Mouse (Mus musculus) lung, embryonic 14.5 days (tissue): ENCODE measurements around the gene Yjefn3. TPM values are rescaled to one million over a fixed set of nuclear protein-coding genes. Genes with fewer than 3 reads are reported as not detected.

Source experiments
- ATAC-seq: fragments of 200-750 bp; cut with Nextera tagmentation; 2 replicates; pipeline ENCODE4 v1.8.0; 2017; ENCODE audit warnings: mild to moderate bottlenecking, moderate TSS enrichment, moderate library complexity; ENCODE audit not compliant: insufficient read depth
- DNase-seq: peaks from one replicate; pipeline ENCODE4 v3.0.0-alpha.2; 2015
- H3K27ac ChIP-seq: fragments of 300-500 bp; sonication (generic); 2 replicates; pipeline ENCODE4 v1.5.1; 2014; ENCODE audit warnings: low read depth, mild to moderate bottlenecking, moderate library complexity
- H3K27me3 ChIP-seq: fragments of 300-500 bp; sonication (generic); 2 replicates; pipeline ENCODE4 v1.6.1; 2014; ENCODE audit warnings: low read length, control low read depth; ENCODE audit not compliant: insufficient read depth
- H3K36me3 ChIP-seq: fragments of 300-500 bp; sonication (generic); 2 replicates; pipeline ENCODE4 v1.6.1; 2014; ENCODE audit warnings: control low read depth; ENCODE audit not compliant: insufficient read depth
- H3K4me1 ChIP-seq: fragments of 300-500 bp; sonication (generic); 2 replicates; pipeline ENCODE4 v1.6.1; 2014; ENCODE audit warnings: antibody characterized with exemption, control low read depth; ENCODE audit not compliant: insufficient read depth
- H3K4me2 ChIP-seq: fragments of 300-500 bp; sonication (generic); 2 replicates; pipeline ENCODE4 v1.6.1; 2014; ENCODE audit warnings: mild to moderate bottlenecking
- H3K4me3 ChIP-seq: fragments of 300-500 bp; sonication (generic); 2 replicates; pipeline ENCODE4 v1.5.1; 2014; ENCODE audit warnings: low read depth, low read length
- H3K9ac ChIP-seq: fragments of 300-500 bp; sonication (generic); 2 replicates; pipeline ENCODE4 v1.6.1; 2014
- H3K9me3 ChIP-seq: fragments of 300-500 bp; sonication (generic); 2 replicates; pipeline ENCODE4 v1.6.1; 2016; ENCODE audit warnings: low read depth, low read length, control low read depth
- CTCF ChIP-seq: IDR thresholded peaks from 2 replicates; pipeline ENCODE4 v1.5.1; 2016; ENCODE audit warnings: antibody characterized with exemption, low read depth
- WGBS: fragments of 180-500 bp; shearing (Covaris S2); extraction: QIAGEN DNeasy Blood & Tissue Kit; methylation state at CpG from one replicate; pipeline ENCODE4 v1.1.7; 2014; 5-methylcytosine and 5-hydroxymethylcytosine counted together
- polyA plus RNA-seq: library from polyadenylated mRNA; unstranded; fragments of >200 nt; fragmentation: Nextera tagmentation; extraction: Ambion mirVana; gene quantifications from 2 replicates; pipeline ENCODE4 v1.2.1, GENCODE M21; 2014

Gene Yjefn3
- polyA plus RNA-seq, 1 experiment from 2014 or later: 4.3 TPM

GRCm38 (mm10) chr8:69887289-69888243, 14.9 kb downstream of the Yjefn3 start, which contains the start of gene Cilp2:
Gene Cilp2 (minus strand): TSS chr8:69887687.
- Histone ChIP-seq H3K4me3 (peak within 1 kb of the TSS; percentile 29), H3K9me3 (no peaks in the 10 kb centered on the region), H3K9ac (no peak within 1 kb of the TSS), H3K27ac (no peak within 1 kb of the TSS), H3K36me3 (no peaks in the 10 kb centered on the region), H3K27me3 (peaks cover 84% of the 10 kb centered on the region), H3K4me2 (peak within 1 kb of the TSS; percentile 53), H3K4me1 (no peaks in the 10 kb centered on the region)
- ATAC-seq (peak; percentile 22; the same call in 1 of the 2 replicates), DNase-seq (peak; percentile 42)
- TF ChIP-seq CTCF: no peak
- WGBS: under 1% methylated on average over 59 of the region's 60 CpGs

DNA sequence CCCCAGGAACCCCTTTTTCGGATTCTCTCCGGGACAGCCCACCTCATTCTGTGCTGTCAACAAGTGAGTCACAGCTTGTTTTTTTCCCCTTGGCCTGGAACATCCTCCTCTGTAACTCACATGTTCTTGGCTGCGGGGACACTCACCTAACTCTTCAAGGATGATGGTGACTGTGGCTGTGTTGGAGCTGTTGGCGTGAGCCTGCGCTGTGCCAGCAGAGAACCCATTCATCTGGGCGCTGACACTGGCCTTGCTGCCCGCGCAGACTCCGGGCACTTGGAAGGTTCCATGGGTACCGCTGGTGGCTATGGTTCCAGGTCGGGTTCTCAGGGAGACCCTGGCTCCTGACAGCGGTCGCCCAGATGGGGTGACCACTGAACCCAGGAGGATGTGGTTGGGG, 18.4 kb downstream of the Yjefn3 start:
- Histone ChIP-seq H3K4me2 (no peak overlapping the region), H3K9me3 (no peaks in the 10 kb centered on the region; the same call in 1 of the 2 replicates), H3K4me1 (no peaks in the 10 kb centered on the region), H3K9ac (no peak overlapping the region), H3K27me3 (peaks cover 100% of the 10 kb centered on the region), H3K4me3 (no peak overlapping the region), H3K36me3 (no peaks in the 10 kb centered on the region), H3K27ac (no peak overlapping the region)
- TF ChIP-seq CTCF: no peak
- WGBS: 55% methylated on average over 13 of the region's 13 CpGs
- ATAC-seq (no peak), DNase-seq (no peak)

DNA sequence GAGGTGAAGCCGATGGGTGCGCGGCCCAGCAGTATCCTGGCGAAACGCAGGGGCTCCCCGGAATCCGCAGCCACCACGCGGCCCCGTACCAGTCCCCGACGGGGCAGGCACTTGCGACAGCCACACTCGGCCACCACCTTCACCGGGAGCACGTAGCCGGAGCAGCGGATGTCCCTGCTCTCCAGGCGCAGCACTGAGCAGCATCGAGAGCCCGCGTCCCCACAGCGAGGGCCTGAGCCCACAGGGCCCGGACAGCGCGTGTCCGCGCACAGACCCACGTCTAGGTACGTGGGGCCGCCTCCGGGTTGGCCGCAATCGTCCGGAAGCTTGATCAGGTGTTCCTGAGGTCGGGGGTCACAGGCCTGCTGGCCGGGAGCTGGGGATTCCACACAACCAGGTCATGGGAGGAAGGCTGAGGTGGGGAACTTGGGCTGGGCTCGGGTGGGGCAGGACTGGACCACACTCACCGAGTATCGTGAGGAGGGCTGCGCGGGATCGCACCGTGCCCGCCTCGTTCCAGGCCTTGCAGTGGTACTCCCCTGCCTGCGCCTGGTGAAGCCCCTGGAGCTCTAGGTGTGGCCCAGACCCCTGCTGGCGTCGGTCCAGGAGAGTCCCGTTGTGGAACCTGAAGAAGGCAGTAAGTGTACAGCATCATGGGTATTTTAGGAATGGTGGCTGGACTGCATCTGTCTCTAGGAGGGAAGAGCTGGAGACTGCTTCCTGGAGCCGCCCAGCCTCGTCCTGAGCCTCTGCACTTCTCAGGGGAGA, 19.5 kb downstream of the Yjefn3 start:
- Histone ChIP-seq H3K4me3 (peak overlapping the region; percentile 40), H3K27me3 (peaks cover 91% of the 10 kb centered on the region), H3K27ac (no peak overlapping the region), H3K9ac (no peak overlapping the region; the same call in 1 of the 2 replicates), H3K4me2 (peak overlapping the region; percentile 61), H3K36me3 (no peaks in the 10 kb centered on the region), H3K9me3 (no peaks in the 10 kb centered on the region; the same call in 1 of the 2 replicates), H3K4me1 (no peaks in the 10 kb centered on the region)
- no peak for TF ChIP-seq CTCF
- no peak for DNase-seq
- peak; percentile 2; the same call in 1 of the 2 replicates for ATAC-seq
- WGBS: 14% methylated on average over 52 of the region's 52 CpGs

DNA sequence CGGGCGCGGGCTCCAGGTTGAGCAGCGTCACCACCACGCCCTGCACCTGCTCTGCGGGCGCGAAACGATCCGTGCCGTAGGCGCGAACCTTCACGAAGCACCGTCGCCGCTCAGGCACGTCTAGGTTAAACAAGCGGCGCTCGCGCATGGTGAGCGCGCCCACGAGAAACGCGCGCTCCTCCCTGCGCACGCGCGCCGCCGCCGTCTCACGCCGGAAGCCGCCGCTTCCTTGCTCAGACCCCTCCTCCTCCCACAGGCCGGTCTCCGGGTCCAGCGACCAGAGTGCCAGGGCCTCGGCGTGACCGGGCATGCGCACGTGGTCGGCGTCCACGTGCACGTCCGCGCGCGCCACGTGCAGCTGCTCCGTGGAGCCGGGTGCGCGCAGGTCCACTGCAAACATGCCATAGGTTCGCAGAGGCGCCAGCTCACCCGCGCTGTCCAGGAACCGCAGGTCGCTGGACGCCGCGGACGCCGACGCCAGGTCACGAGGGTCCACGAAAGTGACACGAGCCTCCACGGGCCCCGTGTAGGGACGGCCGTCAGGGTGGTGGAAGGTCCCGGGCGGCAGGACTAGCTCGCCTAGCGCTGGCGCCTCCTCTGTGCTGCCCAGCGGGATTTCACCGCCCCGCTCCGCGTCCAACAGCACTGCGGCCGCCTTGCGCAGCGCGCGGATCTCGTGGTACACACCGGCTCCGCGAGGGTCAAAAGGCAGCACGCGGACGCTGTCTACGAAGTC, 20.3 kb downstream of the Yjefn3 start:
- Histone ChIP-seq H3K4me2 (peak overlapping the region; percentile 61), H3K9ac (peak overlapping the region; percentile 23), H3K4me1 (no peaks in the 10 kb centered on the region), H3K36me3 (no peaks in the 10 kb centered on the region), H3K4me3 (peak overlapping the region; percentile 40), H3K27ac (no peak overlapping the region), H3K9me3 (no peaks in the 10 kb centered on the region; the same call in 1 of the 2 replicates), H3K27me3 (peaks cover 82% of the 10 kb centered on the region)
- 7% methylated on average over 103 of the region's 103 CpGs for WGBS
- no peak for TF ChIP-seq CTCF
- ATAC-seq: peak; percentile 54
- DNase-seq: peak; percentile 74

DNA sequence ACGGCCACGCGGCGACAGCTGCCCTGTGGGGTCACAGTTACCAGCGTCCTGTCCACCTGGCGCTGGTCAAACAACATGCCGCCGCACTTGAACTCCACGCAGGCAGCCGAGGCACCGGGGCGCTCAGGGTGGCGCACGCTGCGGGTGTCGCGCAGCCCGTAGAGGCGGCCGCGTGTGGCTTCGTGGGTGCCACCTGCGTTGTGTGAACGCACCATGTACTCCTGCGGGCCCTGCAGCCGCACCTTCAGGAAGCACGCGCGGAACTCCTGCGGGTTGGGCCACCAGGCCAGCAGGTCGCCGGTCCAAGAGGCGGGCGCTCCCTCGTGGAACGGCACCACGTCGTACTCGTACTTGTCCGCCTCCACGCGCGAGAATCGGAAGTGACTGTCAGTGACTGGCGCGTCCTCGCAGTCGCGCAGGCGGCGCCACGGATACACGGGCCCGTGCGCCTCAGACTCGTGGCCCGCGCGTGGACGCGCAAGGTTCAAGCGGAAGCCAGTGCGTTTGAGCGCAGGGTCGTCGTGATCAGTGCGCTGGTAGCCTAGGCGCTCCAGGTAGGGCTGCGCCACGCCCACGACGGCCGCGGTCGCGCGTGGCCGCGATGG, 21.1 kb downstream of the Yjefn3 start:
- ATAC-seq: no peak
- Histone ChIP-seq H3K4me3 (peak overlapping the region; percentile 40), H3K27me3 (peaks cover 74% of the 10 kb centered on the region), H3K4me1 (no peaks in the 10 kb centered on the region), H3K27ac (no peak overlapping the region), H3K36me3 (no peaks in the 10 kb centered on the region), H3K9me3 (no peaks in the 10 kb centered on the region; the same call in 1 of the 2 replicates), H3K4me2 (peak overlapping the region; percentile 61), H3K9ac (no peak overlapping the region)
- TF ChIP-seq CTCF: no peak
- WGBS: 18% methylated on average over 79 of the region's 79 CpGs
- DNase-seq: no peak

- Histone ChIP-seq H3K4me3 (peak overlapping the region; percentile 40), H3K9ac (no peak overlapping the region), H3K36me3 (no peaks in the 10 kb centered on the region), H3K27me3 (peaks cover 69% of the 10 kb centered on the region), H3K4me1 (no peaks in the 10 kb centered on the region), H3K27ac (no peak overlapping the region), H3K9me3 (no peaks in the 10 kb centered on the region; the same call in 1 of the 2 replicates), H3K4me2 (peak overlapping the region; percentile 61)
- no peak for ATAC-seq
- TF ChIP-seq CTCF: no peak
- DNase-seq: no peak
- 7% methylated on average over 37 of the region's 37 CpGs for WGBS
Measured at GRCm38 (mm10) chr8:69880841-69881240, 21.7 kb downstream of the Yjefn3 start.
